Mouse (Mus musculus): ENCODE results near the gene Fgf10.

DNA sequence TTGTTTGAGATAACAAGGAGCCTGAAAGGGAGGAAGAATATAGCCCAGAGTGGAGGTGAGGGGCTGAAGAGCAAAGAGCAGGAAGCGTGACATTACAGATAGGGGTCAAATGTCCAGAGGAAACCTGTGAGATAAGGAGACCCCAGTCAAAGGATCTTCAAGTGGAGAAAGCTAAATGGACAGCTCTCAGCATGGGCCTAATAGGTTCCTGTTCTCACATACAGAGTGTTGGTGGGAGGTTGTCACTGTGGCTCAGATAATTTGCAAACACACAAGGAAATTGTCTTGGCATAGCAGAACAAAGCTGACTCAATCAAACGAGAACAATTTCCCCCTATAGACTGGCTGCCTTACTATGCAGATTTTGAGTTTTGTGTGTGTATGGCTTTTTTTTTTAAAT, 89.4 kb downstream of the Fgf10 start:
- TF ChIP-seq CTCF (conservative IDR thresholded peaks at IDR 0.05; ENCODE audit: insufficient read depth, insufficient read length, low read depth, low read length) (no peak), POLR2A (IDR thresholded peaks at IDR 0.05; ENCODE audit: low read depth, low read length) (no peak)
